Mouse (Mus musculus) midbrain, embryonic 10.5 days (tissue): ENCODE measurements around the gene Cfap161. TPM values are rescaled to one million over a fixed set of nuclear protein-coding genes. Genes with fewer than 3 reads are reported as not detected.

ENCODE experiments used
- DNase-seq: peaks from one replicate; pipeline ENCODE4 v3.0.0-alpha.2; 2017; ENCODE audit warnings: low spot score
- H3K27ac ChIP-seq: fragments of 300-500 bp; sonication (generic); replicated peaks from 2 replicates; pipeline ENCODE4 v1.5.1; 2016; ENCODE audit warnings: mild to moderate bottlenecking
- H3K27me3 ChIP-seq: fragments of 300-500 bp; sonication (generic); 2 replicates; pipeline ENCODE4 v1.6.1; 2016; ENCODE audit warnings: low read depth, mild to moderate bottlenecking; ENCODE audit not compliant: poor library complexity, severe bottlenecking
- H3K36me3 ChIP-seq: fragments of 300-500 bp; sonication (generic); 2 replicates; pipeline ENCODE4 v1.6.1; 2016; ENCODE audit warnings: mild to moderate bottlenecking, moderate library complexity
- H3K4me1 ChIP-seq: fragments of 300-500 bp; sonication (generic); 2 replicates; pipeline ENCODE4 v1.6.1; 2016
- H3K4me3 ChIP-seq: fragments of 300-500 bp; sonication (generic); 2 replicates; pipeline ENCODE4 v1.5.1; 2016; ENCODE audit warnings: mild to moderate bottlenecking, moderate library complexity
- H3K9me3 ChIP-seq: fragments of 300-500 bp; sonication (generic); replicated peaks from 2 replicates; pipeline ENCODE4 v1.6.1; 2016; ENCODE audit warnings: mild to moderate bottlenecking
- WGBS: fragments of 180-500 bp; shearing (Covaris S2); methylation state at CpG from one replicate; pipeline ENCODE4 v1.1.7; 2016; 5-methylcytosine and 5-hydroxymethylcytosine counted together
- polyA plus RNA-seq: library from polyadenylated mRNA; unstranded; fragments of >200 nt; fragmentation: Nextera tagmentation; extraction: Ambion mirVana; gene quantifications from 2 replicates; pipeline ENCODE4 v1.2.1, GENCODE M21; 2016

Cfap161 gene
- polyA plus RNA-seq, 1 experiment from 2014 or later = 0.09 TPM

- DNase-seq = no peak
- WGBS = 89% methylated on average over 8 of the region's 8 CpGs
Measured at GRCm38 (mm10) chr7:83800561-83801482, 6.1 kb upstream of the Cfap161 start.

DNA sequence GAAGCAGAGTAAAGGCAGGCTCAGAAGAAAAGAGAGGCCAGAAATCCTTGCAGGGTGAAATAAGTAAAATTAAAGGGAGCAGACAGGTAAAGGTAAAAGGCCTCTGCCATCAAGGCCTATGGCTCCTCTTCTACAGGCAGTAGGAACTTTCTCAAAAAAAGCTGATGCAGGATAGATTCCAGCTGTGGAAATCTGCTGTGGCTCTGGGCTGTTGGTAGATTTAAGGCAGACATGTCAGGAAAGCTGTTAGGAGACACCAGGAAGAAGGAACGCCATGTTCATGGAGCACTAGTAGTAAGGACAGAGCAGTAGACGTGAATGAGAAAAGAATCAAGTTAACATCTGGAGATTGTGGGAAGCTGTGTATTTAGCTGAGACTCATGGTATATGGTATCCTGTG lies 5.4 kb upstream of the Cfap161 start:
- Histone ChIP-seq H3K4me1 (no peaks in the 10 kb centered on the region), H3K36me3 (no peaks in the 10 kb centered on the region), H3K4me3 (no peak overlapping the region), H3K9me3 (no peaks in the 10 kb centered on the region), H3K27me3 (0 out of 2 replicates have a peak, but pooled peaks cover 8% of the 10 kb centered on the region), H3K27ac (no peak overlapping the region)
- 97% methylated on average over 2 of the region's 2 CpGs for WGBS
- DNase-seq = no peak

More at GRCm38 (mm10) chr7:83800561-83801482, 6.1 kb upstream of the Cfap161 start:
- no peaks in the 10 kb centered on the region for H3K36me3 ChIP-seq
- 0 out of 2 replicates have a peak, but pooled peaks cover 6% of the 10 kb centered on the region for H3K27me3 ChIP-seq
- no peak overlapping the region for H3K4me3 ChIP-seq
- H3K9me3 ChIP-seq = no peaks in the 10 kb centered on the region
- no peak overlapping the region for H3K27ac ChIP-seq
- no peaks in the 10 kb centered on the region for H3K4me1 ChIP-seq

DNA sequence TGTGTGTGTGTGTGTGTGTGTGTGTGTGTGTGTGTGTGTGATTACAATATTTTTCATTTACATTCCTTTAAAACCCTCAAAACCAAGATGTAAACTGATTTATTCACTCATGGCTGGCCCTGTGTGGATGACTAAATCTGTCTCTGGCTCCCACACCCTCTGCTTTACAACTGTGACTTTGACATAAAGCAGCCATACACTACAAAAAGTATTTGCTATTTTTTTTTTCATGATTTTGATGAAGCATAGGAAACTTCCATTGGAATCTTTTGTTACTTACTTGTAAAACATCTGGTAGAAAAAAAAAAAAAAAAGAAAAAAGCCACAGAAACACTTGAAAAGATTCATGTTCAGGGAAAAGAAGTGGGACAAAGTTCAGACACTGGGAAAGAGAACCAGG lies 3.3 kb upstream of the Cfap161 start:
- DNase-seq = no peak
- Histone ChIP-seq H3K36me3 (no peaks in the 10 kb centered on the region), H3K9me3 (no peaks in the 10 kb centered on the region), H3K4me1 (peaks cover 11% of the 10 kb centered on the region), H3K27me3 (peaks cover 15% of the 10 kb centered on the region; the same call in 1 of the 2 replicates), H3K27ac (no peak overlapping the region), H3K4me3 (no peak overlapping the region)

DNA sequence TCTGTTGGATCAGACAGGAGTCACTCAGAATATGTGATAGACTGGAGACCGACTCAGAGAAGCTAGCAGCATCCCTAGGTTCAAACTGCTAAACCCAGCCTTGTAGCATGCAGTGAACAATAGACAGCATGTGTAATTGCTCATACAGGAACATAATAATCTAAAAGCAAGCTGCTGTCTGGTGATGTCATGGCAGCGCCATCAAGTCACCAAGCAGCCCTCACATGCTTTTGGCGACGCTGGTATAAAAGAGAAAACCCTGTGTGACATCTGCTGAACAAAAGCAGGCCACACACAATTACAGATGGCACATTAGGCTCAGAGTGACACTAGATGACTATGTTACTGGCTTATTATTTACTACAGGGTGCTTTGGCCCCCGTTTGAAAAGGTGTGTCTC lies 1.5 kb upstream of the Cfap161 start:
- 76% methylated on average over 5 of the region's 5 CpGs for WGBS
- no peak overlapping the region for H3K4me3 ChIP-seq

GRCm38 (mm10) chr7:83794006-83794683 lies 535 bp downstream of the Cfap161 start:
- DNase-seq = no peak
- Histone ChIP-seq H3K9me3 (no peaks in the 10 kb centered on the region), H3K27me3 (peaks cover 15% of the 10 kb centered on the region; the same call in 1 of the 2 replicates), H3K27ac (no peak overlapping the region), H3K4me1 (peaks cover 11% of the 10 kb centered on the region), H3K36me3 (no peaks in the 10 kb centered on the region), H3K4me3 (peak overlapping the region; percentile 30; the same call in 1 of the 2 replicates)
- WGBS = 47% methylated on average over 11 of the region's 11 CpGs

More for the DNA sequence above, 1.5 kb upstream of the Cfap161 start:
- Histone ChIP-seq H3K9me3 (no peaks in the 10 kb centered on the region), H3K27ac (no peak overlapping the region), H3K4me1 (peaks cover 11% of the 10 kb centered on the region), H3K27me3 (peaks cover 15% of the 10 kb centered on the region; the same call in 1 of the 2 replicates), H3K36me3 (no peaks in the 10 kb centered on the region)
- no peak for DNase-seq

GRCm38 (mm10) chr7:83780881-83781280 lies 13.8 kb downstream of the Cfap161 start:
- H3K27me3 ChIP-seq = no peaks in the 10 kb centered on the region
- no peaks in the 10 kb centered on the region for H3K9me3 ChIP-seq
- 86% methylated on average over 4 of the region's 4 CpGs for WGBS
- no peak for DNase-seq
- H3K36me3 ChIP-seq = no peaks in the 10 kb centered on the region
- H3K4me3 ChIP-seq = no peak overlapping the region
- H3K27ac ChIP-seq = no peak overlapping the region
- H3K4me1 ChIP-seq = no peaks in the 10 kb centered on the region

- Histone ChIP-seq H3K4me3 (no peak overlapping the region), H3K4me1 (no peaks in the 10 kb centered on the region), H3K27me3 (no peaks in the 10 kb centered on the region), H3K9me3 (no peaks in the 10 kb centered on the region), H3K36me3 (no peaks in the 10 kb centered on the region), H3K27ac (no peak overlapping the region)
- 78% methylated on average over 4 of the region's 4 CpGs for WGBS
- no peak for DNase-seq
Measured at GRCm38 (mm10) chr7:83780026-83780425, 14.7 kb downstream of the Cfap161 start.

DNA sequence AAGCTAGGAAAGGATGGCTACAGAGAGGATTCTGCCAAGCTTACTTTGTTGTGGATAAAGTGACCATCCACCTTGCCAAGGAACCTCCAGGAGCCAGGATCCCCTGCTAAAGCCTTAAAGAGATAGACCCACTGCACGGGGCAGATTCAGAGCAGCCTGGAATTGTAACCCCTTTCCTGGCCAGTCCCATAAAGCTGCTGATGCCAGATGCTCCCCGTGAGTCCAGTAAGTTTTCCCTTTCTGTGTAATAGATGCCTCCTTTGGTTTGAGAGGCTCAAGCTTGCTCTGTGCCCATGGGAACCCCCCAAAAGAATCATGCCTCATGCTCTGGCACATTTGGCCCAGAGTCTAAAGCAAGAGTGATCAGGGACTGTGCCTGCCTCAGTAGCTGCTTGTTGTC lies 15.7 kb downstream of the Cfap161 start:
- DNase-seq = no peak
- H3K27me3 ChIP-seq = no peaks in the 10 kb centered on the region
- WGBS = 71% methylated on average over 2 of the region's 2 CpGs

DNA sequence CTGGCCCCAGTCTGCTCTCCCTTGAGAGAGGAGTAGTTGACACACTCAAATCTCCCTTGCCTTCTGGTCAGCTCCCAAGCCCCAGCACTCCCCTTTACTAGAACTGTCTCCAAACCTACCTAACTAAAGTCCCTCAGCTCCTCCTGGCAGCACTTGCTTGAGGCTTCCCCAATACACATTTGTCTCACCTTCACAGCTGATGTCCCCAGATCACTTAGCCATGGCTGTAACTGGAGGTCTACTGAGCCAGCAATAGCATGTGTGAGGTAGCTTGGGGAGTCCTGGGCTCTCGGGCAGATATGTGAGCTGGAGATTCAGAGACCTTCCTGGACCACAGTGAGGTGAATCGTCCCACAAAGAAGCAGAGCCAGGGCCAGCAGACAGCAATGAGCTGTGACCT lies 16.2 kb downstream of the Cfap161 start:
- no peak for DNase-seq
- H3K4me1 ChIP-seq = no peaks in the 10 kb centered on the region
- no peaks in the 10 kb centered on the region for H3K9me3 ChIP-seq
- no peaks in the 10 kb centered on the region for H3K36me3 ChIP-seq
- no peak overlapping the region for H3K27ac ChIP-seq
- H3K4me3 ChIP-seq = no peak overlapping the region
- 85% methylated on average over 2 of the region's 2 CpGs for WGBS
- no peaks in the 10 kb centered on the region for H3K27me3 ChIP-seq

More for the DNA sequence above, 15.7 kb downstream of the Cfap161 start:
- Histone ChIP-seq H3K36me3 (no peaks in the 10 kb centered on the region), H3K4me1 (no peaks in the 10 kb centered on the region), H3K9me3 (no peaks in the 10 kb centered on the region), H3K4me3 (no peak overlapping the region), H3K27ac (no peak overlapping the region)

DNA sequence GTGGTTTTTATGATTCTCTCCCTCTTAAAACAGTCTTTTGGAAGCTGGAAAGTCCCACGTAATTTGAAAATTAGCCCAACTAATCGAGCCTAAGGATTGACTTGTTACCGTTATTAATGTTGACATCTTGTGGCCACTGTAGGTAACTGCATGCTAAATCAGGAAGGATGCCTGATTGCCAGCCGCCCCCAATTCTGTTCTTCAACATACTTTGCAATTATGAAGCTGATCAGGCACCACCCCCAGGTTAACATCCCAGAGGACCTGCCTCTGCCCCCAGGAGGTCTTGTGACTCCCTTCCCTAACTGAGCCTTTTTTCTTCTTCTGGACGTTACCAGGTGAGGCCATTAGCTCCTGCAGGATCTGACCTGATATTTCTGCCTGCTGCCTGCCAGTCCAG lies 20.0 kb downstream of the Cfap161 start:
- 43% methylated on average over 5 of the region's 5 CpGs for WGBS
- Histone ChIP-seq H3K4me3 (no peak overlapping the region), H3K4me1 (no peaks in the 10 kb centered on the region), H3K27ac (no peak overlapping the region), H3K27me3 (no peaks in the 10 kb centered on the region), H3K9me3 (no peaks in the 10 kb centered on the region), H3K36me3 (no peaks in the 10 kb centered on the region)
- DNase-seq = no peak

GRCm38 (mm10) chr7:83763674-83764073 lies 31.0 kb downstream of the Cfap161 start:
- no peaks in the 10 kb centered on the region for H3K36me3 ChIP-seq
- 81% methylated on average over 3 of the region's 3 CpGs for WGBS
- H3K9me3 ChIP-seq = no peaks in the 10 kb centered on the region
- no peak for DNase-seq
- H3K27me3 ChIP-seq = no peaks in the 10 kb centered on the region
- no peak overlapping the region for H3K27ac ChIP-seq
- H3K4me1 ChIP-seq = no peaks in the 10 kb centered on the region
- no peak overlapping the region for H3K4me3 ChIP-seq

GRCm38 (mm10) chr7:83762336-83762735 lies 32.3 kb downstream of the Cfap161 start:
- 81% methylated on average over 5 of the region's 5 CpGs for WGBS
- Histone ChIP-seq H3K4me1 (no peaks in the 10 kb centered on the region), H3K27me3 (no peaks in the 10 kb centered on the region), H3K27ac (no peak overlapping the region), H3K9me3 (no peaks in the 10 kb centered on the region), H3K36me3 (no peaks in the 10 kb centered on the region), H3K4me3 (no peak overlapping the region)
- DNase-seq = no peak

DNA sequence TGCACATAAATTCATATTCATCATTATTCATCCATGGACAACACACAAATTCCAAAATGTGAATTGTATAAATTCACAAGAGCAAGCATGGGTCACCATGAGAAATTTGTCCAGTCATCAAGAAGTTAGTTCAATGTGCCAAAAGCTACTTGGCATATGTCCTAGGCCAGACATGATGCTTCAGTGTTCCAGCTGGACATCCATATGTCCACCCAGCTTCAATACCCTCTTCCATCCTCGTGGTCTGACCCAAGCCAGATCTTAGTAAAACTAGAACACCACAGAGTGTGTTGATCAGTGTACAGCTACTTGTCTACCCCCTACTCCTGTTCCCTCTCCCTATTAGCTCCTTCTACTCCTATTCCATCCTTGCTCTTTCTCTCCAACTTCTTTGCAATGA lies 43.6 kb downstream of the Cfap161 start:
- Histone ChIP-seq H3K4me1 (peaks cover 4% of the 10 kb centered on the region), H3K9me3 (no peaks in the 10 kb centered on the region), H3K4me3 (no peak overlapping the region), H3K27me3 (no peaks in the 10 kb centered on the region), H3K27ac (no peak overlapping the region), H3K36me3 (no peaks in the 10 kb centered on the region)
- no peak for DNase-seq
- WGBS = 81% methylated on average over 1 of the region's 1 CpGs
